Mouse (Mus musculus): ENCODE measurements around the gene Htra3. TPM values are rescaled to one million over a fixed set of nuclear protein-coding genes. Genes with fewer than 3 reads are reported as not detected.

Gene Htra3
- total RNA-seq, 2 experiments from 2014 or later: 49.9 to 54.6 TPM

DNA sequence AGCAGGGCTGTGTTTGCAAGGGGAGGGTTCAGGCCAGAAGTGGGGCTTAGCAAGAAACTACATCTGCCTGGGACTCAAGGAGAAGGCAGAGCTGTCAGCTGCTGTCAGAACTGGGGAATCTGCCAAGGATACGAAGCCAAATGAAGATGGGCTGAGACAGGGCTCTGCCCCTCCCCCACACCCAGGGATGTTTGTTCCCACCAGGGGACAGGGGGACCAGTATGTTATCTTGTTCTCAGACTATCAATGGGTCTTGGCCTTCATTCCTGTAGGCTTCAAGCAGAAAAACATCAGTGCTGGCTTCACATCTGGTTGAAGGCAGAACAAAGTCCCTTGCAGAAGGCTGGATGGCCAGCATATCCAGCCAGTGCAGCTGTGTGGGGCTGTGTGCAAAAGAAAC lies 50.9 kb downstream of the Htra3 start:
- intact Hi-C loops (cut with DNase I; ENCODE audit: low total_unique reads): no loop called here

DNA sequence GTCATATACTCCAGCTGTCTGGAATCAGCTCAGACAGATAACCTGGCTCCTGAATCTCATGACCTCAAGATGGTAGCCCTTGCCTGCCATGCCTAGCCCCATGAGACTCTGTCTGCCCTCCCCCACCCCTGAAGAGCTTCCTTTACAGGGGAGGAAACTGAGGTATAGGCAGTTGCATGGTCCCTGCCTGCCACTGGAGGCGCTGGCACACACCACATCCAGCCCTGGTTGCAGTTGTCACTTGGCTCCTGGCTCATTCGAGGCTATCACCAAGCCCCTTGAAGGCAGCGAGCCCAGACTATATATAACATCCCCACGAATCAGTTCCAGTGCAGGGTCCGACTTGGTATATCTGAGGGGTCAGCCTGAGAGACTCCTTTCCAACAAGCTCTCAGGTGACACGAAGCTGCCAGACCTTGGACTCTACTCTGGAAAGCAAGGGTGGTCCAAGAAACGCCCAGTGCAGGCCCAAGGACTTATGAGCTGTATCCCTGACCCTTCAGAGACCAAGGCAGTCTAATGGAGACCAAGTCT lies 52.2 kb downstream of the Htra3 start:
- intact Hi-C loops (cut with DNase I; ENCODE audit: low total_unique reads): no loop called here
- DNase-seq: no peak

More for the DNA sequence above, 50.9 kb downstream of the Htra3 start:
- peak; percentile 86 for DNase-seq

DNA sequence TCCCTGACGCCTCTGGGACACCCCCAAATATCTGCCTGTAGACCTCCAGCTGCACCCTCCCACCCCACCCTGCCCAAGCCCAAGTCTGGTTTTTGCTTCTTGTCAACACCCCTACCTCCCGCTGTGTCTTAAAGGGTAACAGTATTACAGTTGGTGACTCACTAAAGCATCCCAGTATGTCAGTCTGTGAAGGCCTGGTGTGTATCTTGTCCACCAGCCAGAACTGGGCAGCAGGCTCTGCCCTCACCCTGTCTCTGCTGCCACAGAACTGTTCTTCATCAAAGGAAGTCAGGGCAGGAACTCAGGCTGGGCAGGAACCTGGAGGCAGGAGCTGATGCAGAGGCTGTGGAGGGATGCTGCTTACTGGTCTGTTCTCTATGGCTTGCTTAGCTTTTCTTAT lies 53.2 kb downstream of the Htra3 start:
- DNase-seq: no peak
- intact Hi-C loops (cut with DNase I; ENCODE audit: low total_unique reads): no loop called here

GRCm38 (mm10) chr5:35624751-35625239 lies 54.8 kb downstream of the Htra3 start:
- peak; percentile 88 for DNase-seq
- intact Hi-C loops (cut with DNase I; ENCODE audit: low total_unique reads): no loop called here

GRCm38 (mm10) chr5:35623831-35624230 lies 55.8 kb downstream of the Htra3 start:
- intact Hi-C loops (cut with DNase I; ENCODE audit: low total_unique reads): no loop called here
- no peak for DNase-seq

- no peak for DNase-seq
- intact Hi-C loops (cut with DNase I; ENCODE audit: low total_unique reads): no loop called here
Observed at GRCm38 (mm10) chr5:35621114-35621513, 58.5 kb downstream of the Htra3 start.

DNA sequence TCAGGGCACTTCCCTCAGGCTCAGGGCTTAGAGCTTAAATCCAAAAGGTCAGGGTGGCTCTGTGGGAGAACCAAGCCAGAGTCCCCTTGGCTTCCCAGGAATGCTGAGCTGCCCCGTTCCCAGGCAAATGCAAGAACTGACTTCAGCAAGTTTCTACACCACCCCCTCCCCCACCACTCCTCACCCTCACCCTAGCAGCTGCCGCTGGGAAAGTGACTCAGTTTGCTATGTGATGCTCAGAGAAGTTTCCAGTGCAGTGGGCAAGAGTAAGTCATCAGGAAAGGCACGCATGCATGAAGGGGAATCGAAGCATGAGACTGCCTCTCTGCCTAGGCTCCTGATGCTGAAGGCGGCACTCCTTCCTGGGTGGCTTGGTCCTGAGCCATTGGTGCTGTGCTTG lies 62.6 kb downstream of the Htra3 start:
- DNase-seq: no peak
- intact Hi-C loops (cut with DNase I; ENCODE audit: low total_unique reads): no loop called here

DNA sequence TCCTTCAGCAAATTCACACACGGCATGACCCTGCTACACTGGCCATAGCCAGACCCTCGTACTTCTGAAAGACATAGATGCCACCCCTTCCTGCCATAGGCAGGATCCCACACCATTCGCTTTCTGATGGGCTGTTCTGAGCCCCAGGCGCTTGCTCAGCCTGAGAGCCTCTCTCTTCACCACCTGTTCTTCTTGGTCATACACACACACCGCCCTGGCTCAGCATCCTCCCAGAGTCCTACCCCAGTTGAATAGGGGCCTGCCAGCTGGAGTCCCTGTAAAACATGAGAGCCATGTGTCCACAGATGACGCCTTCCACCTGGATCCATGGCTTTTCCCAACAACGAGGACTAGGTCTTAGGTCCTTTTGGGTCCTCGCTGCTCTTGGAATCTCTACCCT lies 66.9 kb downstream of the Htra3 start:
- DNase-seq: no peak
- intact Hi-C loops (cut with DNase I; ENCODE audit: low total_unique reads): no loop called here

GRCm38 (mm10) chr5:35611900-35612299 lies 67.7 kb downstream of the Htra3 start:
- intact Hi-C loops (cut with DNase I; ENCODE audit: low total_unique reads): no loop called here
- peak; percentile 55 for DNase-seq

- intact Hi-C loops (cut with DNase I; ENCODE audit: low total_unique reads): no loop called here
- no peak for DNase-seq
Observed at GRCm38 (mm10) chr5:35611170-35611569, 68.4 kb downstream of the Htra3 start.

- no peak for DNase-seq
- intact Hi-C loops (cut with DNase I; ENCODE audit: low total_unique reads): no loop called here
Observed at GRCm38 (mm10) chr5:35610381-35610780, 69.2 kb downstream of the Htra3 start.

GRCm38 (mm10) chr5:35609971-35610370 lies 69.6 kb downstream of the Htra3 start:
- DNase-seq: no peak
- intact Hi-C loops (cut with DNase I; ENCODE audit: low total_unique reads): no loop called here

DNA sequence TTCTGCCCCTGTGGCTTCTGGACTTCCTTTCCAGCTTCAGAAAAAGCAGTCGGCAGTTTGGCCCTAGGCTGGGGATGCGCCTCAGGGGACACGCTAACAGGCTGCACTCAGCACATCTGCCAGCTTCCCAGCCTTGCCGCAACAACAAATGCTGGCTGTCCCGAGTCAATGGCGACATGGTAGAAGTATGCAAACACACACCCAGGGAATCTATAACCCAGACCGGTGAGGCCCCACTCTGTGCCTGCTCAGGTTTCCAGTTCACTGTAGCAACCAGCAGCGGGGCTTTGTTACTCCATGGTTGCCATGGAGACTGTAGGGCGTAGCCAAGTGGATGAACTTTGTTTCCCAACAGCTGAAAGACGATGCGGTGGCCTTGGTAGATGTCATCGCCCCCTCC lies 70.2 kb downstream of the Htra3 start:
- intact Hi-C loops (cut with DNase I; ENCODE audit: low total_unique reads): no loop called here
- peak; percentile 87 for DNase-seq

DNA sequence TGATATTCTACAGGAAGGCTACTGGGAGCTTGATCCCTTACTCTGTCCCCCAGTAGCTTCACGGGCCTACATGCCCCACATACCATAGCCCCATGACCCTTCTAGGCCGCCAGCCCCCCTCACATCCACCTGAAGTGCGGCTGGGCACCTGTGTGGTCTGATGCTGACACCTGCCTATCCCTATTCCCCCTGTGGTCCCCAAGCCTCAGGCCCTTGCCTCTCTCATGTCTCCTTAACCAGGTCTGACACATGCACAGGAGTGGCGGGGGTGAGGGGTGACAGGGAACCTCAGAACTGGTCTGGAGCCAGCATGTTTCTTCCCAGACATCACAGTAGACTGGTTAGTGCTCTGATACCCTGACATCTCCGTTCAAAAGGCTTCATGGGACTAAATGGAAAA lies 71.0 kb downstream of the Htra3 start:
- intact Hi-C loops (cut with DNase I; ENCODE audit: low total_unique reads): no loop called here
- no peak for DNase-seq

DNA sequence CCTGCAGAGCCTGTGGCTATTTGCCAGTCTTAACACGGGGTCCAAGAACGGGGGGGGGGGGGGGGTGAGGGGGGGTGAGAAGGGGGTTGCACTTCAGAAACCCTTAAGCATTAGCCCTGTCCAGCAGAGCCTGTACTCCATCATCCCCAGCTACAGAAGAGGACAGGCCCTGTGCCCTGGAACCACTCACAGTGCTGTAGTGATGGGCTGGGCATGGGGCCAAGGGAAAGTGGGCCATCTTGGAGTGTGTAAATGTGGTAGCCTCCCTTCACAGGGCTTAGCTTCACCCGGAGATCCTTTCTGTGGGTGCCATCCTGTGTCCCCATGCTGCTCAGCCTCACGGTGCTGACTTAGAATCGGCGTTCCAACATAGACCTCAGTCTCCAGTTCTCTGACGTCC lies 71.8 kb downstream of the Htra3 start:
- DNase-seq: peak; percentile 53
- intact Hi-C loops (cut with DNase I; ENCODE audit: low total_unique reads): no loop called here

DNA sequence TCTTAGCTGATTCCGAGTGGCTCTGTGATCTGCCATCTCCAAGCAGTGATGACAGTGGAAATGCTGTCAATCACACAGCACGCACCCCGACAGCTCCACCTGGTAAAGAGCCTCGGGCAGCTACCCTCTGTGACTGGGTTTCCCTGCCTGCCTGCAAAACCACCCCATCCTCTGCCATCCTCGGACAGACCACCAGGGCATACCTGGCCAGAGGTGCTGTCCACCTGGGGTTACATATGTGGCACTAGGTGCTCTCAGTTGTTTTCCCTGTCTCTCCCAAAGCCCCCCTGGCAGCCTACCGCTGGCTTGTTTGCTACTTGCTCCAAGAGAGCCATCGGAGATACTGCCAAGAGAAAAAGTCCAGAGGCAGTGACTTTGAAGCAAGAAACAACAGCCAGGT lies 72.8 kb downstream of the Htra3 start:
- DNase-seq: no peak
- intact Hi-C loops (cut with DNase I; ENCODE audit: low total_unique reads): no loop called here

DNA sequence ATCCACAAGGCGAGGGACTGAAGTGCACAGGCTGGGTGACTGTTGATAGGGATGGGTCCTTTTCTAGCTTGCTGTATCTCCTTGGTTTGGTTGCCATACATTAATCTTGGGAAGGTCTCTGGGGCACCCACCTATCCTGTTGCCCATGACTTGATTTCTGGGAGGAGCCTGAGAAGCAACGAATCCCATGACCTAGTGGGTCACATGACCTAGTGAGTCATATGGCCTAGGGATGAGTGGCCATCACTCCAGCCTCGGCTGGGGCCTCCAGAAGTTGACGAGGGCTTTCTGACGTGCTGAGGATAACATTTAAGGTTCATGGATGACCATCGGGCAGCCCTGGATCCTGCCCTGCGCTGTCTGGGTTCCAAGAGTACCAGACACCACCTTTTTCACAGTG lies 74.2 kb downstream of the Htra3 start:
- intact Hi-C loops (cut with DNase I; ENCODE audit: low total_unique reads): no loop called here

More for the DNA sequence above, 74.2 kb downstream of the Htra3 start:
- DNase-seq: no peak

Other genes starting within 250 kb of the Htra3 start
- 10 to 100 TPM; 12.5 to 14.5 TPM for gene Cpz, start 154.1 kb downstream of the Htra3 start, total RNA-seq (2021)
- gene Trmt44, start 104.7 kb downstream of the Htra3 start, total RNA-seq (2021): 1 to 10 TPM; 1.5 to 1.8 TPM
- 10 to 100 TPM; 12.0 to 12.9 TPM for gene Acox3, start 96.7 kb downstream of the Htra3 start, total RNA-seq (2021)
- 1 to 10 TPM; 3.9 to 4.4 TPM for gene Sh3tc1, start 60.2 kb upstream of the Htra3 start, total RNA-seq (2021)
- gene Ablim2, start 78.1 kb upstream of the Htra3 start, total RNA-seq (2021): 10 to 100 TPM; 36.0 to 41.7 TPM
- gene Afap1, start 213.5 kb upstream of the Htra3 start, total RNA-seq (2021): 10 to 100 TPM; 11.0 to 14.5 TPM

Measured in gastrocnemius, postnatal 14 days (tissue).